Mouse (Mus musculus) liver, embryonic 14.5 days (tissue): ENCODE data around the gene Zfp451. TPM values are rescaled to one million over a fixed set of nuclear protein-coding genes. Genes with fewer than 3 reads are reported as not detected.
A peak's percentile ranks its signal among the peaks of the same experiment; 100 is the strongest.
"Not testable (repeated sequence)": the region's sequence is repeated elsewhere in the genome, so short reads cannot be mapped to it uniquely, and the experiment has no call there.

Experiments
- ATAC-seq: fragments of 200-750 bp; cut with Nextera tagmentation; 2 replicates; pipeline ENCODE4 v1.8.0; 2017; ENCODE audit warnings: moderate number of reproducible peaks, mild to moderate bottlenecking, moderate library complexity; ENCODE audit not compliant: insufficient read depth
- DNase-seq, 3 experiments: peaks; one replicate each; pipeline ENCODE4 v3.0.0-alpha.2; 2012 to 2013; ENCODE audit warnings: low read depth in 3 of 3, low spot score in 3 of 3
- H3K27ac ChIP-seq: fragments of 300-500 bp; sonication (generic); 2 replicates; pipeline ENCODE4 v1.5.1; 2014; ENCODE audit warnings: moderate library complexity, mild to moderate bottlenecking, control low read depth, inconsistent platforms
- H3K27me3 ChIP-seq: fragments of 300-500 bp; sonication (generic); 2 replicates; pipeline ENCODE4 v1.6.1; 2014; ENCODE audit warnings: mild to moderate bottlenecking, low read length, moderate library complexity; ENCODE audit not compliant: control insufficient read depth, insufficient read depth
- H3K36me3 ChIP-seq: fragments of 300-500 bp; sonication (generic); replicated peaks from 2 replicates; pipeline ENCODE4 v1.6.1; 2014; ENCODE audit warnings: low read depth; ENCODE audit not compliant: control insufficient read depth, insufficient read depth
- H3K4me1 ChIP-seq, 2 experiments: fragments of 200-500 bp in 1 of 2; fragments of 300-500 bp in 1 of 2; sonication (generic) in 1 of 2; replicated peaks; 2 replicates each; pipeline ENCODE4 v1.6.1; 2012 to 2014; ENCODE audit warnings: antibody characterized with exemption in 1 of 2, inconsistent platforms in 1 of 2, low read length in 1 of 2; ENCODE audit not compliant: control insufficient read depth in 2 of 2, insufficient read depth in 2 of 2
- H3K4me2 ChIP-seq: fragments of 300-500 bp; sonication (generic); 2 replicates; pipeline ENCODE4 v1.6.1; 2014; ENCODE audit warnings: low read depth, mild to moderate bottlenecking, control low read depth, moderate library complexity
- H3K4me3 ChIP-seq, 2 experiments: fragments of 200-500 bp in 1 of 2; fragments of 300-500 bp in 1 of 2; sonication (generic) in 1 of 2; 2 replicates each; pipeline ENCODE4 v1.5.1; 2012 to 2014; ENCODE audit warnings: low read depth in 2 of 2, low read length in 2 of 2, mild to moderate bottlenecking in 2 of 2, control low read depth in 1 of 2, inconsistent platforms in 1 of 2, moderate library complexity in 1 of 2; ENCODE audit not compliant: insufficient read depth in 1 of 2
- H3K9ac ChIP-seq: fragments of 300-500 bp; sonication (generic); replicated peaks from 2 replicates; pipeline ENCODE4 v1.6.1; 2014; ENCODE audit warnings: mild to moderate bottlenecking, control low read depth, moderate library complexity
- H3K9me3 ChIP-seq: fragments of 300-500 bp; sonication (generic); 2 replicates; pipeline ENCODE4 v1.6.1; 2016; ENCODE audit warnings: low read length, mixed read lengths; ENCODE audit not compliant: control insufficient read depth
- CTCF ChIP-seq: IDR thresholded peaks from 2 replicates; pipeline ENCODE4 v1.5.1; 2016; ENCODE audit warnings: antibody characterized with exemption, low read depth, control low read depth
- EP300 ChIP-seq: IDR thresholded peaks from 2 replicates; pipeline ENCODE4 v1.6.1; 2016; ENCODE audit warnings: antibody characterized with exemption, low read depth
- WGBS: fragments of 180-500 bp; shearing (Covaris S2); extraction: QIAGEN DNeasy Blood & Tissue Kit; methylation state at CpG from one replicate; pipeline ENCODE4 v1.1.7; 2014; ENCODE audit not compliant: insufficient replicate concordance; 5-methylcytosine and 5-hydroxymethylcytosine counted together
- polyA plus RNA-seq, 2 experiments: library from polyadenylated mRNA; depleted of rRNA in 1 of 2; stranded (reverse) in 1 of 2; unstranded in 1 of 2; fragments of >200 nt; fragmentation: Nextera tagmentation in 1 of 2; extraction: Ambion mirVana in 1 of 2; gene quantifications; 2 replicates each; pipeline versions ENCODE4 v1.2.1 to v1.2.3; 2012 to 2014

Zfp451 gene
- polyA plus RNA-seq (2012; rRNA removed), result 3.7 and 5.6 TPM in 2 replicates
- 6.1 and 6.9 TPM in 2 replicates for polyA plus RNA-seq (2014; fragmentation: Nextera tagmentation; extraction: Ambion mirVana)

DNA sequence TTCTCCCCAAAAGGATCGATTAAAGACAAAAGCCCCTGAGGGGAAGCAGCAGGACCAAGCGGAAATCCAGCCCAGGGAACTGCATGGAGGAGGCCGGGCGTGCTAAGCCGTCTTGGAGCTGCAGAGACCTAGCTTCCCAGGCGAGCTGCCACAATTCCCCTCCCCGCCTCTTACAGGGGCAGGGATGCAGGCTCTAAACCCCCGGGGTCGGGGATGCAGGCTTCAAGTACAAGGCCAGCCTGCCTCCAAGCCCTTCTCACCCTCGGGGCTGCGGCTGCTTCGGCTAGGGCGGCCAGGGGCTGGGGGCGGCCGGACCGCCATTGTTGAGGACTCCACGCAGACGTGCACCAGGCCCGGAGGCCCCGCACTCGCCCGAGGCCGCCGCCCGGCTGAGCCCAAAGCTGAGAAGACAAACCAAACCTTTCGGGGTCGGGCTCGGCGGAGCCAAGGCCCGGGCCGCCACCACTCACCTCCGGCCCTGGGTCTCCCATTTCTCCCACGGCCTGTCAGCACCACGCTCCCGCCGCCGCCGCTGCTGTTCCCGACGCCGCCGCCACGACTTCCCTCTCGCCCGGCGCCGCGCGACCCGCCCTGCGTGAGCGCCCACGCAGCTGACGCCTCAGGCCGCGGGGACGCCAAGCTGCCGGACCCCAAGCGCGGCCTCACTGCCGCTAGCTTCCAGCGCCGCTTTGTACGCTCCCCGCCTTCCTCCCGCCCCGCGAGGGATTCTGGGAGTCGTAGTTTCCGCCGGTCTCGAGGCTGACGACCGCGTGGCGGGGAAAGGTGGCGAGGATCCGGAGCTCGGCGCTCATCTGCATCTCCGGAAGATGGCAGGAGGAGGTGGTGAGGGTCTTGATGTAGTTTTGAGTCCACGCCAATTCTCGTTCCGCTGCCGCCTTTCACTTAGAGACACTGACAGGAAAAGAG lies at the start of gene Zfp451:
Gene Zfp451 (minus strand): TSS at position 728 of the 927 bp plus-strand sequence.
- peak within 1 kb of the TSS; percentile 93 for H3K9ac ChIP-seq
- peaks cover 13 to 14% of the 10 kb centered on the region in 2 experiments for H3K4me1 ChIP-seq
- peak; percentile 88 for ATAC-seq
- WGBS, result under 1% methylated on average over 80 of the region's 85 CpGs
- no peaks in the 10 kb centered on the region for H3K9me3 ChIP-seq
- H3K4me2 ChIP-seq, result peak within 1 kb of the TSS; percentile 77
- H3K27me3 ChIP-seq, result no peaks in the 10 kb centered on the region
- TF ChIP-seq EP300 (no peak), CTCF (no peak)
- DNase-seq, result peak; percentile 71 to 75 (median 73)
- H3K4me3 ChIP-seq, result peak within 1 kb of the TSS; percentile 84 to 85
- H3K36me3 ChIP-seq, result peaks cover 11% of the 10 kb centered on the region
- peak within 1 kb of the TSS; percentile 42 for H3K27ac ChIP-seq

DNA sequence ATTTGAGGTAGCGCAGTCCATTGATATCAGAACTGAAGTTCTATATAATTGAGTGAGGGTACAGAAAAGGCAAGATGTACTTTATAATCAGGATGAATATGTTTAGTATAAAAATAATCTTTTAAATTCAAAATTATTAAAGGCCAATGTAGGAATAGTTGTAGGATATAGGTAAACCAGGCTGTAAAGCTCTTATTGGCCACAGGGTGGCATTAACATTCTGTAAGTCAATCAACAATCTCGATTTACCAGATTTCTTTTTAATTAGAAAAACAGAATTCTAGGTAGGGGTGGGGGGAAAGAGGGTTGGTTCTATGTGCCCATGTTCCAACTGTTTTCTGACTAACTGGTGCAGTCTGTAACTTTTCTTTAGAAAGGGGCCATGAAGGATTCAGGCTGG lies 32.4 kb upstream of the Zfp451 start:
- ATAC-seq, result no peak
- Histone ChIP-seq H3K4me3 (no peak overlapping the region), H3K4me2 (no peak overlapping the region), H3K4me1 (no peaks in the 10 kb centered on the region), H3K36me3 (no peaks in the 10 kb centered on the region), H3K9ac (no peak overlapping the region), H3K27me3 (no peaks in the 10 kb centered on the region), H3K9me3 (no peaks in the 10 kb centered on the region), H3K27ac (no peak overlapping the region)
- TF ChIP-seq CTCF (no peak), EP300 (no peak)
- no peak for DNase-seq
- 77% methylated on average over 2 of the region's 2 CpGs for WGBS

DNA sequence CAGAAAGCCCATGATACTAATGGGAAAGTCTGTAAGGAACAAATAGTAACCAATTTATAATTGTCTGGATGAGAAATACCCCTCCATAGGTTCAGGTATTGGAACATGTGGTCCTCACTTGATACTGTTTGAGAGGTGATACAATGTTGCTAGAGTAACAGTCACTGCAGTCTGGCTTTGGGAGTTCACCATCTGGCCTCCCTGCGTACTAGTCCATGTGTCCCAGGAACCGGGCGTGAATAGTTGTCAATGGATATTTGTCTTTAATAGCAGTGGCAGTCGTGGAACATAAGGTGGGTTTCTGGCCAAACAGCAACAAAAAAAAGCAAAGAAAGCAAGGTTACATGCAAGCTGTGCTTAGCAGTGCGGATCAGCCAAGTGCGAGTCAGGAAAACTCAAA lies 29.4 kb upstream of the Zfp451 start:
- no peak for DNase-seq

DNA sequence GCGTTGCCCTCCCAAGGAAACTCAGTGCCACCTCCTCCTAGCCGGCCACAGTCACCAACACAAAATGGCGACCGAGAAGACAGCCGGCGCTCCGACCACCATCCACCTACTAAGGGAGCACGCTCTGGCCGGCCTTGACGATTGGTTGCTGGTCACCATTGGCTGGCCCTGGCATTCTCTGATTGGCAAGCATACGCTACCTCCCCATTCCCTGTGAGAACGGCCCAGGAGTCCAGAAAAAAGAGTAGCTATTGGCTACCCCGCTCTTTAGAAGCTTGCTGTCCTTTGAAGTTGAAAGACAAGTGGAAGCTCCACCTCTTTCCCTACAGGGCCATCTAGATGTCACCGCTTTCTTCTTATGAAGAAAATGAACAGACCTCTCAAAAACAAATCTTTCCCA lies 24.6 kb upstream of the Zfp451 start:
- H3K27me3 ChIP-seq, H3K36me3 ChIP-seq, H3K9me3 ChIP-seq, H3K4me1 ChIP-seq, H3K4me3 ChIP-seq, H3K27ac ChIP-seq, H3K4me2 ChIP-seq, H3K9ac ChIP-seq, ATAC-seq, DNase-seq: not testable (repeated sequence)
- WGBS, result 83% methylated on average over 14 of the region's 14 CpGs

More for the DNA sequence above, 29.4 kb upstream of the Zfp451 start:
- Histone ChIP-seq H3K9ac (no peak overlapping the region), H3K27me3 (no peaks in the 10 kb centered on the region), H3K4me1 (no peaks in the 10 kb centered on the region), H3K27ac (no peak overlapping the region), H3K4me2 (no peak overlapping the region), H3K9me3 (no peaks in the 10 kb centered on the region), H3K4me3 (no peak overlapping the region), H3K36me3 (no peaks in the 10 kb centered on the region)
- WGBS, result 63% methylated on average over 6 of the region's 6 CpGs
- TF ChIP-seq EP300, result no peak
- no peak for TF ChIP-seq CTCF
- no peak for ATAC-seq

DNA sequence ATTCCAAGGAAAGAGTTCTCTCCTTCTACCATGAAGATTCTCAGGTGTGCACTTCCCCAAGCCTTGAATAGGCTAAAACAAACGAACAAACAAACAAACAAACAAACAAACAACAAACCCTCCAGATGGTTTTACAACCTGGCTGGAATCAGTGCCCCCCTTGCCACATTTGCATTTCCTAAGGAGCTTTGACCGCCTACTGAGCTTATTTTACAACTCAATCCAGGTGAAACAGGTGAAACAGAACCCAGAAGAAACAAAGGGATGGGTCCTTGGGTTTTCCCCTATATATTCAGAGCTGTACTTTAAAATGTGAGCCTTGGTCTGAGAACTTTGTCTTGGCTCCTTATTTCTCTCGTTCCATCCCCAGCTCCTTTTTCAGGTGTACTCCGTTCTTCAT lies 16.2 kb upstream of the Zfp451 start:
- DNase-seq, result no peak
- H3K9me3 ChIP-seq, result no peaks in the 10 kb centered on the region
- no peak overlapping the region for H3K9ac ChIP-seq
- no peak overlapping the region for H3K27ac ChIP-seq
- no peak overlapping the region for H3K4me3 ChIP-seq
- H3K4me2 ChIP-seq, result no peak overlapping the region
- 44% methylated on average over 4 of the region's 4 CpGs for WGBS
- H3K36me3 ChIP-seq, result no peaks in the 10 kb centered on the region
- H3K4me1 ChIP-seq, result no peaks in the 10 kb centered on the region
- no peaks in the 10 kb centered on the region for H3K27me3 ChIP-seq
- ATAC-seq, result no peak
- TF ChIP-seq CTCF (no peak), EP300 (no peak)
